Mouse (Mus musculus) T-cell, adult 2 months (primary cell): ENCODE measurements at regions not wholly inside any gene's neighbourhood (a gene's known extent, or its start where the extent isn't known, plus 50 kb on each side); places are given as distances from the start of the nearest gene placed in this dataset.
A peak's percentile ranks its signal among the peaks of the same experiment; 100 is the strongest.

Experiments
- DNase-seq: peaks from one replicate; pipeline ENCODE4 v3.0.0; 2022; ENCODE audit warnings: low spot score

DNA sequence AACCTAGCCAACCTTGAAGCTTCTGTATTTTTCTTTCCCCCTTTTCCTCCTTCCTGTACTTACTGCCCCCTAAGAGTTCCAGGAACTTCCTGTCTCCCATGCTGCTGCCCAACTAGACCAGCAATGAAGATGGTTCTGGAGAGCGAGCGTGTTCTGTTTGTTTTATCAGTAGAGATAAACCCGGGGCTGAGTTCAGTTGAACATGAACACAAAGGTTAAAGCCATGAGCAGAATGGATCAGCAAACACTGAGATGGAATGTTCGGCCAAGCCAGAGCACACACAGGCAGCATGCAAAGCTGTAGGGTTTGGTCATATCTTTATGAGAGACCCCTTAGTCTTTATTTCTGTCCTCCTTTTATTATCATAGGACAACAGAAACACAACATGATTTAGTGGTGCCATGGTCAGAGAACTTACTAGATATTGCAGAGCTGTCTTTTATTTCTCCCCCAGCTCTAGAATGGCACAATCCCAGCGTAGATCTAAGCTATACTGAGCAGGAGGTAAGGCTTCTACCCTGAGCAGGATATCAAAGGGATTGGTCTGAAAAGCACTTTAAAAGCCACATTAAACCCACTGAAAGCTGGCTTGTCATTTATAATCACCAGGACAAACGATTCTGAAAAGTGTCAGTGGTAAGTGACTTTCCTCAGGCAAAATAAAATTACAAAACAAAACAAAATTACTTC is 105.9 kb upstream of the Peli1 start:
- no peak for DNase-seq

DNA sequence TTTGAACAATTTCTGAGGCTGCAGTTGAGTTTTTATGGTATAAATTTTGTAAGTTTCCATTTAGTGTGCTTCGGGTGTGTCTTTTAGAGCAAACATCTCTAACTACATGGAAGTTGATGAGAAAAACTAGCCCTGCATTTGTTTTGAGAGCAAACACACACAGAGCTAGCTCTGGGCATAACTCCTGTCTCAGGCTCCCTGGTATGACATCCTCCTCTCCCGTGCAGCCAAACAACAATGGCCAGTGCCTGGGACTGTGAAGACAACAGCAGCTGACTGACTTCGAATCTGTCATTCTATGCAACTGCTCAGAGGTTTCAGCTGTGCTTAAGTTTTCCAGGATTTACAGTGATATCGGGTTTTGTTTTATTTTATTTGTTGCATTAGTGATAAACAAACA is 105.3 kb upstream of the Peli1 start:
- no peak for DNase-seq

- DNase-seq = no peak
These were observed 103.8 kb upstream of the Peli1 start for GRCm38 (mm10) chr11:20987171-20987815.

GRCm38 (mm10) chr11:20987841-20988251 is 103.2 kb upstream of the Peli1 start:
- DNase-seq = no peak

- no peak for DNase-seq
These were observed 102.2 kb upstream of the Peli1 start for GRCm38 (mm10) chr11:20988871-20989270.

DNA sequence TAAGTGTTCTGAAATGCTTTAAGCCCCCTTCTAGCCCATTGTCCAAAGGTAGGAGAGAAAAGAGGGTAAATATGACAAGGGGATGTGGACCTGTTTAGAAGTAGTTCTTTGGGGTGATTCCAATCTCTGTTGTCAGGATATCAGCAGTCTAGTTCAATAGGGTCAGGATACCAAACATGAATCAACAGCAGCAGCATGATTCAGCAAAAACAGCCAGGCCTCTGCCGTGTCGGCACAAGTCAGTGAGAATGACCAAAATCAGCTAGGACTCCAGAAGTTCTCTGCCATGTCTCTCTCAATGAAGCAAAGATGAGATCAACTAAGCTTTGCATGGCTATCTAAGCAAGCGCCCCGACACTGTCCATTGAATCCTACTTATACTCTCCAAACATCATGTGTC is 97.5 kb upstream of the Peli1 start:
- DNase-seq = no peak

- no peak for DNase-seq
These were observed 89.7 kb upstream of the Peli1 start for GRCm38 (mm10) chr11:21001400-21001799.

- no peak for DNase-seq
These were observed 83.9 kb upstream of the Peli1 start for GRCm38 (mm10) chr11:21007222-21007621.

GRCm38 (mm10) chr11:21009505-21009904 is 81.6 kb upstream of the Peli1 start:
- no peak for DNase-seq

- no peak for DNase-seq
These were observed 80.2 kb upstream of the Peli1 start for GRCm38 (mm10) chr11:21010867-21011266.

- DNase-seq = no peak
These were observed 76.8 kb upstream of the Peli1 start for GRCm38 (mm10) chr11:21014250-21014649.

DNA sequence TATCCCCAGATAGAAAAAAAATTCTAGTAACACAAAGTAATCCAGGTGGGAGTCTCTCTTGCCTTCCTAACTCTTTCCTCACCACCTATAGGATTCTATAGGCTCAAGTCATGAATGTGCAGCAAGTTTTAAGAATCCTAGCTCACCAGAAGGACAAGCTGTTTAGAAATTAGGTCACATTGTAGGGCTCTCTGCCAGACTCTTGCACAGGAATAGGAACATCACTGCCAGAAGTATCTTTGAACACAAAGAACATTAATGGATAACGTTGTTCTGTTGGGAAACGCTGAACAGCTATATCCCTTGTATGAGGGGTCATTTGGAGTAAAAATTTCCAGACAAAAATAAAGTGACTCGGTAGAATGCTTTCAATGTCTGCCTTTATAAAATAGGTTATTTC is 75.6 kb upstream of the Peli1 start:
- no peak for DNase-seq

DNA sequence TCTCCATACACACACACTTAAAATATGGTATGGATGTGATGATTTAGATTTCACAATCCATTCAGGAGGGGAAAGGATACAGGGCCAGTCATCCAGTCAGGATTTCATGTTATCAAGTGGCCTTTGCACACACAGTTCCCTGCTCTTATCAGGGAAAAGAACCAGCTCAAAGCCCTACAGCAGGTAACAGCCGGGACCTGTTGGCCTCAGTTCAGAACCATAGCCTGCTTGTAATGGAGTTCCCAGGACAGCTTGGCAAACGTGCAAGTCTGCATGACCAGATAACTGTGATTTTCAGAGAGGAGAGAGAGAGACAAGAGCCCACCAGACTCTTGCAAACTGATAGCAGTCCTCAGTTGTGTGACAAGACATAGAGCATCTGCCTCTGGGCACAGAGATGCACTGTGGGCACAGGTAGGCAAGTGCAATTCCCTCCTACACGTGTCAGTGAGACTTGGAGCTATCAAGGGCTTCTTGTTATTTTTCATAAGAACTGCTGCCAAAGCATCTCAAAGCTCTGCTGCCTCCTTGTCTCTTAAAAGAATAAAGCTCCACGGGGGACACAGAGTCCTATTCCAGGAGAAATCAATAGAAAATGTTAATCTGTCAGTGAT is 74.9 kb upstream of the Peli1 start:
- DNase-seq = no peak

DNA sequence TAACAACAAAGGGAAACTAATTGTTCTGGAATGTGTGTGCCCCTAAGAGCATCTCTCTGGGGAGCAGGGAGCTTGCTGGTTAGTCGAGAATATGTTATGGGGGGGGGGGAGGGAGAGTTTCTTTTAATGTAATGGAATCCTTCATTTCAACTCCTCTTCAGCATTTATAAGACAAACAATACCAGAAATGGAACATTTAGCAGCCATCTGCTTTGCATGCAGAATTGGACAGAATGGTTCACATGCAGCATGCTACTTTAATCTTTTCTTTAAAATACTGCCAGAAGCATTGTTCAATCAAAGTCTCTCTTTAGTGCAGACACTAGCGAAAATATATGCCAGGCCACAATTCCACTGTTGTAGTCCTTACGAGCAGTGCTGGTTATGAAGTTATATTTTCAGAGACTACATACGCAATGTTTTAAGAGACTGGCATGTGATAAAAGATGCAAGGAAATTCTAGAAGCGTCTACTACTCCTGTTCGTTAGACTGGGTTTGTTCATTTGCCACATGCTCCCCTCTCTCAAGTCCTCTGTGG is 74.2 kb upstream of the Peli1 start:
- no peak for DNase-seq

GRCm38 (mm10) chr11:21019829-21020228 is 71.3 kb upstream of the Peli1 start:
- no peak for DNase-seq

GRCm38 (mm10) chr11:21024111-21024510 is 67.0 kb upstream of the Peli1 start:
- no peak for DNase-seq

DNA sequence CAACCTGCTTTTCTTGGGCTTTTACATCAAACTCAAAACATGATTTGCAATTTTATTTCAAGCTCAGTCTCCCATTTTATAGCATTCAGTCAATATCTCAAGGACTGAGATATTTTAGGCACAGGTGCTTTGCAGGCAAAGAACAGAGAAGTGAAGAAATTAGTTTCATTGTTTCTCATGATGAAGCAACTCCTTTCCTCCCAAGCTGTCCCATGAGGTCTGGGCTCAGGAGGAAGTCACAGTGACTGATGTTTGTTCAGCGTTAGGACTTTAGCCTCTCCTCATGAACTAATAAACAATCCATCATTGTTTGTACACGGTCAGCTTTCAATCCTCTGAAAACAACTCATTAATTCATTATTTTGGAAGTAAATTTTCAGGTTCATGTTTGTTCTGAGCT is 66.6 kb upstream of the Peli1 start:
- no peak for DNase-seq

GRCm38 (mm10) chr11:21027299-21027698 is 63.8 kb upstream of the Peli1 start:
- no peak for DNase-seq

GRCm38 (mm10) chr11:21030362-21030761 is 60.7 kb upstream of the Peli1 start:
- no peak for DNase-seq

GRCm38 (mm10) chr11:21031816-21032215 is 59.3 kb upstream of the Peli1 start:
- no peak for DNase-seq

DNA sequence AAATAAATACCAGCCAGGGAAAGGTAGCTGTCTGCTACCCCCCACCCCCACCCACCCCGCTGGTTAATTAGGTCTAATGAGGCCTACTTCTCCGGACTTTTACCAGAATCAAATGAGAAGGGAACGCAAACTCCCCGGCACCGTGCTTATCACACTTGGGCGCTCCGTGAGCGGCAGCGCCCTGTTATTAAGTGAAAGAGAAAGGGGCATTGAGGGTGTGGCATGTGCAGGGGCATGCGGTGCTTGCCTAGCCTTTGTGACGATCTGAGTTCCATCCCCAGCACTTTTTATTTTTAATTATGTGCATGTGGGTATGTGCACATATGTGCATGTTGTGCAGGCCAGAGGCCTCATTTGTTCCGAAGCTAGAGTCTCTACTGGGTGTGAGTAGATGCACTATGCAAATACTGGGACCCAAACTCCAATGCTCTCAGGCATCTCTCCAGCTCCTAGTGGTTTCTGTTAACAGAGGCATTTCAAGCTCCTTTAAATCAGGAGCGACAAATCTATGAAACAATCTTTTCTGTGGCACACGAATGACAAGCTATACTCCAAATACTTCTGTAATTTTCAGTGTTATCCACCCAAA is 57.8 kb upstream of the Peli1 start:
- DNase-seq = no peak

DNA sequence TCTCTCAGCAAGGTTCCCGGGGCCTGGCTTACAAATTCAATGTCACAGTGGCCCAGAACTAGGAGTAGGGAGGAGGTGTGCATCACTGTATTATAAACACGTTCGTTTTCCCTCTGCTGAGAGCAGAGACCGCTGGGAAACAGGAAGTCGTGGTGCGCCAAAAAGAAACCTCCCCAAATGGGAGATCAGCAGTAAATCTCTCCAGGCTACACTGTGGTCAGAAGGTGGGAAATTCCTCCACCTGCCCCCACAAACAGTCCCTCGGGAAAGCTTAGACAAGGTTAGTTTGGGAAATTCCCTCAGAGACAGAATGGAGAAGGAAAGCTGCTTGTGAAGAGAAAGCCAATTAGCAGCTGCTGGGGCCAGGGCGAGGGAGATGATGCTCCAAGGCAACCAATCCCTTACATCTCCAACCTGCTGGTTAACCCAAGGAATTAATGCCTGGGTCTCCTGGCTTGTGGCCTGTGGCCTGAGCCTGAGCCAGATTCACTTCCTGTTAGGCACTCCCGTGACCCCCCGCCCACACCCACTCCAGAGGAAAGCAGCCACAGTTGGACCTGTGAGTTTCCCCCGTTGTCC is 57.2 kb upstream of the Peli1 start:
- DNase-seq = peak; percentile 38
